Mouse (Mus musculus): ENCODE data around the gene Trpt1. TPM values are rescaled to one million over a fixed set of nuclear protein-coding genes. Genes with fewer than 3 reads are reported as not detected.

Trpt1 gene
- 16.6 and 18.0 TPM in 2 replicates for polyA plus RNA-seq (2015; fragmentation: Nextera tagmentation; extraction: Ambion mirVana)

- Histone ChIP-seq H3K4me1 (replicated peaks) (peaks cover 52% of the 10 kb centered on the region), H3K4me2 (peak within 1 kb of the TSS; percentile 87), H3K9ac (peak within 1 kb of the TSS; percentile 83), H3K27ac (0 out of 2 replicates have a peak within 1 kb of the TSS, but pooled peaks have one; percentile 72), H3K36me3 (peaks cover 26% of the 10 kb centered on the region), H3K4me3 (peak within 1 kb of the TSS; percentile 63), H3K9me3 (no peaks in the 10 kb centered on the region), H3K27me3 (no peaks in the 10 kb centered on the region)
- peak; percentile 66 for ATAC-seq (ENCODE audit: low FRiP score)
- WGBS: under 1% methylated on average over 24 of the region's 24 CpGs
Observed at GRCm38 (mm10) chr19:6996006-6996405, at the start of gene Trpt1, which contains the start of gene Nudt22. Gene Trpt1 (plus strand): TSS chr19:6996131. Gene Nudt22 (minus strand): TSS chr19:6996117.

DNA sequence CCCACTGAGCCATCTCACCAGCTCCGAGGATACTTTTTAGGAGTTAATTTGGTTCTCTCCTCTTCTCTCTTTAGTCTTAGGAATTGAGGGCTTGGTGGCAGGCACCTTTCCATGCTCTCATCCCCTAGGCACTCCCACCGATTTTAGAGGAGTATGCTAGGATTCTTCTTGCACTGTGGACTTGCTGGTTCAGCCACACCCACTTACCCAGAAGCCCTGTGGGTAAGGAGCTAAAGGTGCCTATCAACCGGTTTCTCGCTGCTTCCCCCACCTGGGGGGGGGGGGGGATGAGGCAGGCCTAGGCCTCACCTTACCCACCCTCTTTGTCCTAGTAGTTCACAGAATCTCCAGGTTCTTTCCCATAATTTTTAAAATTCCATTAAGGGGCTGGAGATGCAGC, 48.2 kb upstream of the Trpt1 start:
- no peak overlapping the region for H3K9ac ChIP-seq
- H3K9me3 ChIP-seq: no peaks in the 10 kb centered on the region
- no peak overlapping the region for H3K4me3 ChIP-seq
- ATAC-seq (ENCODE audit: low FRiP score): no peak
- peaks cover 22% of the 10 kb centered on the region for H3K36me3 ChIP-seq
- 0 out of 2 replicates have a peak overlapping the region, but pooled peaks have one; percentile 8 for H3K27ac ChIP-seq
- no peaks in the 10 kb centered on the region for H3K27me3 ChIP-seq
- no peak overlapping the region for H3K4me2 ChIP-seq
- peaks cover 26% of the 10 kb centered on the region for H3K4me1 ChIP-seq (replicated peaks)
- WGBS: 63% methylated on average over 4 of the region's 4 CpGs

DNA sequence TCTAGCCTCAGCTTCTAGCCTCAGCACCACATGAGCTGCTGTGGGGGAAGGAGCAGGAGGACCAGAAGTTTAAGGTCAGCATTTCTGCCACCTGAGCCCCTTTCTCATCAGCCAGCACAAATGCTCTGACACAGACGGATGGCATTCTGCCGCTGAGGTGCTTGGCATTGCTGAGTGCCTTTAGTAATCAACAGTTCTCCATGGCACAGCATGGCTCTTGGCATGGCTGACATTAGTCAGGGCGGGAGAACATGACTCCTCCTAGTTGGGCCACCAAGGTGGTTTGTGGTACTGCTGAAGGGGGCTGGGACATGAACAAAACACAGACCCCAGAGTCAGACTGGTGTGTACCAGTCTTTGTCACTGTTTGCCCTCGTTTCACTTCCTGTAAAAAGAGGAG, 47.7 kb upstream of the Trpt1 start:
- no peak for ATAC-seq (ENCODE audit: low FRiP score)
- Histone ChIP-seq H3K27me3 (no peaks in the 10 kb centered on the region), H3K4me3 (no peak overlapping the region), H3K4me2 (no peak overlapping the region), H3K36me3 (peaks cover 22% of the 10 kb centered on the region), H3K9ac (no peak overlapping the region), H3K9me3 (no peaks in the 10 kb centered on the region), H3K4me1 (replicated peaks) (peaks cover 26% of the 10 kb centered on the region), H3K27ac (0 out of 2 replicates have a peak overlapping the region, but pooled peaks have one; percentile 8)
- 68% methylated on average over 4 of the region's 4 CpGs for WGBS

- WGBS: 91% methylated on average over 5 of the region's 5 CpGs
- H3K9ac ChIP-seq: peak overlapping the region; percentile 39; the same call in 1 of the 2 replicates
- ATAC-seq (ENCODE audit: low FRiP score): no peak
Observed at GRCm38 (mm10) chr19:6949532-6949931, 46.4 kb upstream of the Trpt1 start.

DNA sequence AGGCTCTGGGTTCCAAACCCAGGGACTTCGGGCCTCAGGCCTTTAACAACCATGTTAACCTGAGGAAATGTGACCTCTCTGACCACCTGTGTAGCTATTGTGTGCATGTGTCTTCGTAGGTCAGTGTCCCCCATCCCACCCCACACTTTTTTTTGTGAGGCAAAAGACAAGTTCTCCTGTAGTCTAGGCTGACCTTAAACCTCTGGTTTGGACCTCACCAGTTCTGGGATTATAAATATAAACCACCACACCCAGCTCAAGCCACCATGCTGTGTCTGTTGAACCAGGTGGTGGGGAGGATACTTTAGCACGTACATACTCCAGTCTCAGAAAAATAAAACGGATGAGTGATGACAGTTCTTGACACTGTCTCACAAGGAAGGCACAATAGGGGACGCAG, 46.0 kb upstream of the Trpt1 start:
- WGBS: 40% methylated on average over 5 of the region's 5 CpGs
- peak overlapping the region; percentile 96 for H3K27ac ChIP-seq
- H3K4me2 ChIP-seq: peak overlapping the region; percentile 98
- peak overlapping the region; percentile 59 for H3K4me3 ChIP-seq
- H3K9ac ChIP-seq: peak overlapping the region; percentile 80
- ATAC-seq (ENCODE audit: low FRiP score): no peak
- no peaks in the 10 kb centered on the region for H3K27me3 ChIP-seq
- H3K4me1 ChIP-seq (replicated peaks): peaks cover 26% of the 10 kb centered on the region
- no peaks in the 10 kb centered on the region for H3K9me3 ChIP-seq
- peaks cover 29% of the 10 kb centered on the region for H3K36me3 ChIP-seq

More at GRCm38 (mm10) chr19:6949532-6949931, 46.4 kb upstream of the Trpt1 start:
- H3K4me2 ChIP-seq: peak overlapping the region; percentile 98; the same call in 1 of the 2 replicates
- H3K9me3 ChIP-seq: no peaks in the 10 kb centered on the region
- H3K27me3 ChIP-seq: no peaks in the 10 kb centered on the region
- H3K27ac ChIP-seq: peak overlapping the region; percentile 96
- peaks cover 26% of the 10 kb centered on the region for H3K4me1 ChIP-seq (replicated peaks)
- peaks cover 27% of the 10 kb centered on the region for H3K36me3 ChIP-seq
- H3K4me3 ChIP-seq: peak overlapping the region; percentile 59

DNA sequence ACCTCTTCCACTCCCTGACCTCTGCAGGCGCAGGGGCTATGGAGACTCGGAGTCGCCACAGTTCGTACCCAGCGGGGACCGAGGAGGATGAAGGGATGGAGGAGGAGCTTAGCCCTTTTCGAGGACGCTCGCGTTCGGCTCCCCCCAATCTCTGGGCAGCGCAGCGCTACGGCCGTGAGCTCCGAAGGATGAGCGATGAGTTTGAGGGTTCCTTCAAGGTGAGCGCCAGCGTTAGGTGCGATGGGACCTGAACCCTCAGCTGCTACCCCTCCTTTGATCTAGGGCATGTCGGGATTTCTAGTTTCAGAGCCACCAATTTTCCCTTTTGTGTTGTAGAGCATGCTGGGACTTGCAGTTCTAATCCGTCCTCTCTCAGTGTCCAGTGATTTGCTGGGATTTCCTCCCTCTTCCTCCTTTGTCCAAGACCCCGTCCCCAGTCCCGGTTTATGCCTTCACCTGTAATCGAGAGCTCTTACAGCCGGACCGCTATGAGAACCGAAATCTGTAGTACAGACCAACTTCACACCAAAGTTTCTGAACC, 45.2 kb upstream of the Trpt1 start:
- ATAC-seq (ENCODE audit: low FRiP score): peak; percentile 44
- H3K4me3 ChIP-seq: peak overlapping the region; percentile 59
- H3K27ac ChIP-seq: peak overlapping the region; percentile 96
- peaks cover 26% of the 10 kb centered on the region for H3K4me1 ChIP-seq (replicated peaks)
- no peaks in the 10 kb centered on the region for H3K27me3 ChIP-seq
- peaks cover 29% of the 10 kb centered on the region for H3K36me3 ChIP-seq
- peak overlapping the region; percentile 80 for H3K9ac ChIP-seq
- WGBS: under 1% methylated on average over 28 of the region's 28 CpGs
- H3K4me2 ChIP-seq: peak overlapping the region; percentile 98
- no peaks in the 10 kb centered on the region for H3K9me3 ChIP-seq

- Histone ChIP-seq H3K9me3 (no peaks in the 10 kb centered on the region), H3K4me2 (peak overlapping the region; percentile 98), H3K4me3 (peak overlapping the region; percentile 59), H3K9ac (peak overlapping the region; percentile 80), H3K27ac (peak overlapping the region; percentile 96), H3K4me1 (replicated peaks) (peaks cover 26% of the 10 kb centered on the region), H3K27me3 (no peaks in the 10 kb centered on the region), H3K36me3 (peaks cover 32% of the 10 kb centered on the region)
- WGBS: under 1% methylated on average over 35 of the region's 35 CpGs
- peak; percentile 70 for ATAC-seq (ENCODE audit: low FRiP score)
Observed at GRCm38 (mm10) chr19:6951381-6951968, 44.5 kb upstream of the Trpt1 start.

DNA sequence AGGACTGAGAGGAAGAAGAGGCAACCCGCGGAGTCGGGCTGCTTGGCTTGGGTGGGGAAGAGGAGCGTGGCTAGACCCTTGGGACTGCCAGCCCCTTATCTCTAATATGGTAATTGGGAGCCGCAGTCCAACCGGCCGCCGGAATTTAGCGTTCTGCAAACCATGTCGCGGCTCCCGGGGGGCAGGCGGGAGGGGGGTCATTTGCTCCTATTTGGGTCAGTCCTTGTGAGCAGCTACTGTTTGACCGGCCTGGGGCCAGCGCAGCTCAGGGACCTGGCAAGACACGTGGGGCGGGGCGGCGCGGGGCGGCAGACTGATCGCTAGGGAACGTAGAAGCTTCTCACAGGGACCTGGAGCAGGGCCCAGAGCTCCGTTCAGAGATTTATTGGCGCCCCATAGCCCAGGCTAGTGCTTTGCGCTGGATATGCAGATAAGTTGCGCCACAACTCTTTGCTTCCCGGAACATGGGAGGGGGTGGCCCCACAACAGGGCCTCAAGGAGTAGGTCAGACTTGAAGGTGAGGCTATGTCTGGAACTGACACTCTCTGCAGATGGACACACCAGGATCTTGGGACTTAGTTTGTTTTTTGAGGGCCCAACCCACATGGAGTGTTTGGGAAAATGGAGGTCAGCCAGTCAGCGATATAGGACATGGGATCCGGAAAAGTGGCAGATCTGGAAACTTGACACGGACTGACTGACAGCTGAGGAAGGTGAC, 43.8 kb upstream of the Trpt1 start:
- peak overlapping the region; percentile 98 for H3K4me2 ChIP-seq
- WGBS: 4% methylated on average over 31 of the region's 31 CpGs
- ATAC-seq (ENCODE audit: low FRiP score): peak; percentile 24
- peaks cover 36% of the 10 kb centered on the region for H3K36me3 ChIP-seq
- no peaks in the 10 kb centered on the region for H3K9me3 ChIP-seq
- H3K4me3 ChIP-seq: peak overlapping the region; percentile 59
- peak overlapping the region; percentile 80 for H3K9ac ChIP-seq
- H3K27ac ChIP-seq: peak overlapping the region; percentile 96
- peaks cover 26% of the 10 kb centered on the region for H3K4me1 ChIP-seq (replicated peaks)
- H3K27me3 ChIP-seq: no peaks in the 10 kb centered on the region

DNA sequence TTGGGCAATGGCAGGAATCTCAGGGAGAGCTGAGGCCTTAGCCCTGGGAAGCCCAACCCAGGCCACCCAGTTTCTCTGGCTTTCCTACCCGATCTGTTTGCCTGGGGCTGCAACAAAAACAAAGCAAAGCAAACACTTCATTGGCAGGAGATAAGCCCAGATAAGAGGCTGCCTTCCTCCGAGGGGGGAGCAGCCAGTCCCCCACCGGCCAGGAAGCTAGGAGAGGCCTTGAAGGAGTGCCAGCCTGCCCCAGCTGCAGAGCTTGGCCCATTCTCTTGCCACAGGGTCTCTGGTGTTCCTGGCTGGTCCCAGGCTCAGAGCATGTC, 43.3 kb upstream of the Trpt1 start:
- peak overlapping the region; percentile 59 for H3K4me3 ChIP-seq
- 41% methylated on average over 3 of the region's 3 CpGs for WGBS
- no peak for ATAC-seq (ENCODE audit: low FRiP score)

DNA sequence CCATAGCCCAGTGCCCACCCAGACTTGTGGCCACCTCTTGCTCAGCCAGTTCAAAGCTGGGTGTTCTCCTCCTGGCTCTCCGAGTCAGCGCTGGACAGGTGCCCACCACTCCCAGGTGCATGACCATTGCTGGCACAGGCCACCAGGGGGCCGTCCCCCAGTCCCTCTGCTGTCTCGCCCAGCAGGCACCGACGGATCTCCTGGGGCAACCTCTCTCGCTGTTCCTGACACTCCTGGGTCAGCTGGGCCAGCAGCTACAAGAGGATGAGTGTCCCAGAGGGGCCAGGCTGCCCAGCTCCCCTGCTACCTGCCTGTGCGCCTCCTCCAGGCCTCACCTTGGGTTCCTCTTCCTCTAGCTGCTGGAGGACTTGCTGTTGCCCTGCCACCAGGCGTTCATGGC, 41.9 kb upstream of the Trpt1 start:
- no peak for ATAC-seq (ENCODE audit: low FRiP score)
- no peak overlapping the region for H3K4me3 ChIP-seq
- peaks cover 26% of the 10 kb centered on the region for H3K4me1 ChIP-seq (replicated peaks)
- H3K36me3 ChIP-seq: peaks cover 44% of the 10 kb centered on the region
- H3K9ac ChIP-seq: peak overlapping the region; percentile 31; the same call in 1 of the 2 replicates
- no peak overlapping the region for H3K4me2 ChIP-seq
- H3K27me3 ChIP-seq: no peaks in the 10 kb centered on the region
- H3K27ac ChIP-seq: no peak overlapping the region
- no peaks in the 10 kb centered on the region for H3K9me3 ChIP-seq
- WGBS: 44% methylated on average over 9 of the region's 9 CpGs

More for the DNA sequence above, 43.3 kb upstream of the Trpt1 start:
- Histone ChIP-seq H3K27me3 (no peaks in the 10 kb centered on the region), H3K4me1 (replicated peaks) (peaks cover 26% of the 10 kb centered on the region), H3K4me2 (peak overlapping the region; percentile 98), H3K27ac (peak overlapping the region; percentile 96), H3K9me3 (no peaks in the 10 kb centered on the region), H3K9ac (peak overlapping the region; percentile 80), H3K36me3 (peaks cover 36% of the 10 kb centered on the region)

GRCm38 (mm10) chr19:6955424-6955823, 40.5 kb upstream of the Trpt1 start:
- H3K27ac ChIP-seq: no peak overlapping the region
- no peak for ATAC-seq (ENCODE audit: low FRiP score)
- H3K9me3 ChIP-seq: no peaks in the 10 kb centered on the region
- H3K4me3 ChIP-seq: no peak overlapping the region
- peaks cover 50% of the 10 kb centered on the region for H3K36me3 ChIP-seq
- no peaks in the 10 kb centered on the region for H3K27me3 ChIP-seq
- no peak overlapping the region for H3K4me2 ChIP-seq
- H3K4me1 ChIP-seq (replicated peaks): peaks cover 16% of the 10 kb centered on the region
- peak overlapping the region; percentile 35; the same call in 1 of the 2 replicates for H3K9ac ChIP-seq
- WGBS: 84% methylated on average over 7 of the region's 7 CpGs

DNA sequence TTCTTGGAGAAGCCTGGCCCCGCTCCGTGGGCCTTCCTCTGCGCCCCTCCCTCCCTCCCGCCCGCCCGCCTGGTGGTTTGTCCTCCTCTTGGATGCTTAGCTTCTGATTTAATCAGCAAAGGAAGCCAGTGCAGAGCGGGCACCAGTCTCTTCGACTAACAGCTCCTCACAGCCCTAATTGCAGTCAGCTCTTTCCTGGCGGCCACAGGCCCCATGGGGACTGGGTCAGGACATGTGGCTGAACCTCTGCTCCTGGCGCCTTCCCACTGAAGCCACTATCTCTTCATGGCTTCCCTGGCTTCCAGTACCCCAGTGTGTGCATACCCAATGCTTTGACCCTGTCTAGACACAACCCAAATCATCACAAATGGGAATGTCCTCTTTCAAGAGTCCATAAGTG, 39.5 kb upstream of the Trpt1 start:
- H3K9me3 ChIP-seq: no peaks in the 10 kb centered on the region
- peaks cover 53% of the 10 kb centered on the region for H3K36me3 ChIP-seq
- H3K4me1 ChIP-seq (replicated peaks): peaks cover 16% of the 10 kb centered on the region
- 63% methylated on average over 10 of the region's 10 CpGs for WGBS
- H3K4me3 ChIP-seq: no peak overlapping the region
- H3K4me2 ChIP-seq: no peak overlapping the region
- H3K9ac ChIP-seq: no peak overlapping the region
- ATAC-seq (ENCODE audit: low FRiP score): no peak
- H3K27ac ChIP-seq: no peak overlapping the region
- H3K27me3 ChIP-seq: no peaks in the 10 kb centered on the region

Data from hindbrain, embryonic 13.5 days (tissue).